Mouse (Mus musculus): ENCODE measurements at regions not wholly inside any gene's neighbourhood (a gene's known extent, or its start where the extent isn't known, plus 50 kb on each side); places are given as distances from the start of the nearest gene placed in this dataset.
A peak's percentile ranks its signal among the peaks of the same experiment; 100 is the strongest.

GRCm38 (mm10) chr17:83276000-83276891 lies 61.2 kb downstream of the Pkdcc start:
- peak; percentile 65 for DNase-seq (ENCODE audit: low read depth)

GRCm38 (mm10) chr17:83277117-83277947 lies 62.2 kb downstream of the Pkdcc start:
- no peak for DNase-seq (ENCODE audit: low read depth)

- DNase-seq (ENCODE audit: low read depth) = no peak
Observed at GRCm38 (mm10) chr17:83277948-83278924, 63.1 kb downstream of the Pkdcc start.

- DNase-seq (ENCODE audit: low read depth) = no peak
Observed at GRCm38 (mm10) chr17:83283328-83283727, 67.4 kb upstream of the Eml4 start.

- no peak for DNase-seq (ENCODE audit: low read depth)
Observed at GRCm38 (mm10) chr17:83287381-83288142, 63.2 kb upstream of the Eml4 start.

GRCm38 (mm10) chr17:83288143-83288492 lies 62.6 kb upstream of the Eml4 start:
- peak; percentile 19 for DNase-seq (ENCODE audit: low read depth)

- no peak for DNase-seq (ENCODE audit: low read depth)
Observed at GRCm38 (mm10) chr17:83295526-83296238, 55.0 kb upstream of the Eml4 start.

GRCm38 (mm10) chr17:83297379-83298121 lies 53.2 kb upstream of the Eml4 start:
- no peak for DNase-seq (ENCODE audit: low read depth)

Data from fibroblast of lung, adult 2 months (primary cell).